Mouse (Mus musculus): Measurements from ENCODE around the gene Tex19.2. TPM values are rescaled to one million over a fixed set of nuclear protein-coding genes. Genes with fewer than 3 reads are reported as not detected.

Gene Tex19.2
- not detected in 2 replicates for polyA plus RNA-seq (2012; rRNA removed)

DNA sequence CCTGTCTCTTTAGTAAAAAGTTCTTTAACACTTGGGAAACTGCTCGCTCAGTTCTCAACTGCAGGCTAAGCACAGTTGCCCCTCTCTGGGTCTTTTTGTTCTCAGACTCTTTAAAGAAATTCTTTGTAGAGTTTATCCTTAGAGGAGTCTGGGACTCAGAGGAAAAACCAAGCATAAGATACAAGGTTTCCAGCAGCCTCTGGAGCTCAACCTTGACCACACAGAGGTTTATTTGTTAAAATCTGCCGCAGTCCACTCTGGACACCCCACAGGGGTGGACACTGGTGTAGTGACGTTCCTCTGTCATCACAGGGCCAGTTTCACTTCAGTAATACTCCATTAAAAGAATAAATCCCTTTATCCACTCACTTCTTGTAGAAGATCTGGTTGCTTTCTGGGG is at the start of gene Tex19.2:
Gene Tex19.2 (minus strand): TSS at position 101 of the 400 bp plus-strand sequence.

DNA sequence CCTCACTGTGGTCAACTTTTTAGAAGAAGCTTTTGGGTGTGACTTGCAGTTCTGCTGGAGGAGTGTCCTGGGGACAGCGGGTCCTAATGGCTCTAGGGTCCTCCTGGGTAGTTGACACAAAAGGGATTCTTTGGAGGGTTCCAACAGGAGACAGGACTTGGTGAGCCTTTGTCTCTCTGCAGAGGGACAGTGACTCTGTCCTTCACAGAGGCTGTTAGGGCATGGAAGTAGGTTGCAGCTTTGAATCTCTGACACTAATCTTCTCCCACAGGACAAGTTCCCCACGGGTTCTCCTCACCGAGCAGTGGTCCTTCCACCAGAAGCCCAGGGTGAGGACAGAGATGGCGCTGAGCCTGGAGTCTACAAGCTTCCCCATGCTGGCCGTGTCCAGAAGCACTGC is 41.5 kb upstream of the Tex19.2 start, which contains the start of gene Uts2r:
Gene Uts2r (plus strand): TSS at position 301 of the 400 bp plus-strand sequence.

DNA sequence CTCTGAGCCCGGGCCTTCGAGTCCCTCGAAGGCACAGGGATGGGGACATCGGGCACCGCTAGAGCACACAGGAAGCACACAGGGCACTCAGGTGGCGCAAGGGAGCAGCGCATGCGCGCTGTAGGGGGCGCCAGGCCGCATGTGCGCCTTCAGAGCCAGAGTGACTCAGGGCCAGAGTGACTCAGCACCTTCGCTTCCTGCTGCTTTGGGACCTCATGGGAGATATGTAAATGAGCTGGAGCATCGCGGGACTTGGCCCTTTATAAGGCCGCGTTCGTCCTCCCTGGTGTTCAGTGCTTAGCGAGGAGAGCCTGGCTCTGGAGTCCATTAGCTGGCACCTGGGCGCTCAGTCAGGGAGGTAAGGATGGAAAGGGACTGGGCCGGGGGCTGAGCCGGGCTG is 27.4 kb upstream of the Tex19.2 start, which contains the start of gene Tex19.1:
Gene Tex19.1 (plus strand): TSS at position 279 of the 400 bp plus-strand sequence.

DNA sequence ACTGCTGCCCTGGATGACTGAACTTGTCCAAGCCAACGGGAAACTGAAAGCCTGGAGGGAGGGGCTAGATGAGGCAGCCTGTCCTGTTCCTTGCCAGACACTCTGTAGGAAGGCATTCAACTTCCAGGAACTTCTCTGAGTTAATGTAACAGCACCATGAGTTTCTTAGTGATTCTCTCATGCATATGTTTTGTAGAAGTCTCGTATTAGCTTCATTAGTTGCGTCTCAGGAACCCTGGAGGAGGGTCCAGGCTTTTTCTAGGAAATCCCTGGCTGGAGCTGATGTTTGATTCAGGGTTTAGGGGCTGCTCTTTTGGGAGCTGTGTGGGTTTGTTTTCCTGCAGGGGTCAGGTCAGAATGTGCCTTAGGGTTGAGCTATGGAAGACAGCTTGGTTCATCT is 37.4 kb downstream of the Tex19.2 start, which contains the start of gene Sectm1a:
Gene Sectm1a (minus strand): TSS at position 101 of the 400 bp plus-strand sequence.

Other genes starting within 250 kb of the Tex19.2 start
- gene Ccdc57, start 185.8 kb downstream of the Tex19.2 start, polyA plus RNA-seq (2012; rRNA removed) = 0.17 and 0.57 TPM in 2 replicates
- 7.7 and 11.7 TPM in 2 replicates for gene Slc16a3, start 170.2 kb downstream of the Tex19.2 start, polyA plus RNA-seq (2012; rRNA removed)
- gene Csnk1d, start 127.3 kb downstream of the Tex19.2 start, polyA plus RNA-seq (2012; rRNA removed) = 20.4 and 24.3 TPM in 2 replicates
- 0.60 and 0.72 TPM in 2 replicates for gene Cd7, start 79.3 kb downstream of the Tex19.2 start, polyA plus RNA-seq (2012; rRNA removed)
- 21.4 and 32.9 TPM in 2 replicates for gene Sectm1b, start 55.1 kb downstream of the Tex19.2 start, polyA plus RNA-seq (2012; rRNA removed)
- gene Sectm1a, start 37.5 kb downstream of the Tex19.2 start, polyA plus RNA-seq (2012; rRNA removed) = 2.0 and 4.8 TPM in 2 replicates
- gene Tex19.1, start 27.5 kb upstream of the Tex19.2 start, polyA plus RNA-seq (2012; rRNA removed) = 0.04 TPM in 1 of 2 replicates, not detected in the other
- not detected in 2 replicates for gene Uts2r, start 41.6 kb upstream of the Tex19.2 start, polyA plus RNA-seq (2012; rRNA removed)
- gene Hexdc, start 85.8 kb upstream of the Tex19.2 start, polyA plus RNA-seq (2012; rRNA removed) = 8.6 and 10.0 TPM in 2 replicates
- 7.9 and 11.5 TPM in 2 replicates for gene Ogfod3, start 86.0 kb upstream of the Tex19.2 start, polyA plus RNA-seq (2012; rRNA removed)
- 10.2 and 10.3 TPM in 2 replicates for gene Cybc1, start 110.6 kb upstream of the Tex19.2 start, polyA plus RNA-seq (2012; rRNA removed)
- gene Narf, start 118.6 kb upstream of the Tex19.2 start, polyA plus RNA-seq (2012; rRNA removed) = 12.5 and 16.9 TPM in 2 replicates
- 17.9 and 23.9 TPM in 2 replicates for gene Foxk2, start 141.3 kb upstream of the Tex19.2 start, polyA plus RNA-seq (2012; rRNA removed)
- gene Wdr45b, start 235.8 kb upstream of the Tex19.2 start, polyA plus RNA-seq (2012; rRNA removed) = 15.7 and 16.0 TPM in 2 replicates